Mouse (Mus musculus) kidney, postnatal 0 days (tissue): ENCODE measurements around the gene Cpsf4l. TPM values are rescaled to one million over a fixed set of nuclear protein-coding genes. Genes with fewer than 3 reads are reported as not detected.

ENCODE experiments used
- ATAC-seq: fragments of 200-750 bp; cut with Nextera tagmentation; replicated peaks from 2 replicates; pipeline ENCODE4 v1.8.0; 2017; ENCODE audit warnings: low read depth, moderate number of reproducible peaks, moderate TSS enrichment, moderate library complexity; ENCODE audit not compliant: low FRiP score
- DNase-seq: peaks from one replicate; pipeline ENCODE4 v3.0.0-alpha.2; 2016; ENCODE audit warnings: low spot score
- H3K27ac ChIP-seq: fragments of 300-500 bp; sonication (generic); 2 replicates; pipeline ENCODE4 v1.5.1; 2014; ENCODE audit warnings: mild to moderate bottlenecking
- H3K27me3 ChIP-seq: fragments of 300-500 bp; sonication (generic); 2 replicates; pipeline ENCODE4 v1.6.1; 2014; ENCODE audit warnings: low read length, mixed read lengths; ENCODE audit not compliant: insufficient read depth
- H3K36me3 ChIP-seq: fragments of 300-500 bp; sonication (generic); 2 replicates; pipeline ENCODE4 v1.6.1; 2014; ENCODE audit warnings: low read length, mixed read lengths; ENCODE audit not compliant: insufficient read depth
- H3K4me1 ChIP-seq: fragments of 300-500 bp; sonication (generic); replicated peaks from 2 replicates; pipeline ENCODE4 v1.6.1; 2014; ENCODE audit warnings: antibody characterized with exemption, low read length, mixed read lengths; ENCODE audit not compliant: insufficient read depth
- H3K4me2 ChIP-seq: fragments of 300-500 bp; sonication (generic); 2 replicates; pipeline ENCODE4 v1.6.1; 2014; ENCODE audit warnings: mild to moderate bottlenecking, low read length, moderate library complexity, mixed read lengths
- H3K4me3 ChIP-seq: fragments of 300-500 bp; sonication (generic); replicated peaks from 2 replicates; pipeline ENCODE4 v1.5.1; 2014; ENCODE audit warnings: low read depth, low read length
- H3K9ac ChIP-seq: fragments of 300-500 bp; sonication (generic); 2 replicates; pipeline ENCODE4 v1.6.1; 2014; ENCODE audit warnings: low read depth, low read length
- H3K9me3 ChIP-seq: fragments of 300-500 bp; sonication (generic); replicated peaks from 2 replicates; pipeline ENCODE4 v1.6.1; 2016; ENCODE audit warnings: low read length, inconsistent platforms, mixed read lengths
- CTCF ChIP-seq: IDR thresholded peaks from 2 replicates; pipeline ENCODE4 v1.5.1; 2016; ENCODE audit warnings: antibody characterized with exemption, low read depth, mild to moderate bottlenecking, moderate library complexity
- WGBS: fragments of 180-500 bp; shearing (Covaris S2); extraction: QIAGEN DNeasy Blood & Tissue Kit; methylation state at CpG from one replicate; pipeline ENCODE4 v1.1.7; 2014; 5-methylcytosine and 5-hydroxymethylcytosine counted together
- polyA plus RNA-seq: library from polyadenylated mRNA; unstranded; fragments of >200 nt; fragmentation: Nextera tagmentation; extraction: Ambion mirVana; gene quantifications from 2 replicates; pipeline ENCODE4 v1.2.1, GENCODE M21; 2015

The Cpsf4l gene
- polyA plus RNA-seq, 1 experiment from 2014 or later = 3.9 TPM

DNA sequence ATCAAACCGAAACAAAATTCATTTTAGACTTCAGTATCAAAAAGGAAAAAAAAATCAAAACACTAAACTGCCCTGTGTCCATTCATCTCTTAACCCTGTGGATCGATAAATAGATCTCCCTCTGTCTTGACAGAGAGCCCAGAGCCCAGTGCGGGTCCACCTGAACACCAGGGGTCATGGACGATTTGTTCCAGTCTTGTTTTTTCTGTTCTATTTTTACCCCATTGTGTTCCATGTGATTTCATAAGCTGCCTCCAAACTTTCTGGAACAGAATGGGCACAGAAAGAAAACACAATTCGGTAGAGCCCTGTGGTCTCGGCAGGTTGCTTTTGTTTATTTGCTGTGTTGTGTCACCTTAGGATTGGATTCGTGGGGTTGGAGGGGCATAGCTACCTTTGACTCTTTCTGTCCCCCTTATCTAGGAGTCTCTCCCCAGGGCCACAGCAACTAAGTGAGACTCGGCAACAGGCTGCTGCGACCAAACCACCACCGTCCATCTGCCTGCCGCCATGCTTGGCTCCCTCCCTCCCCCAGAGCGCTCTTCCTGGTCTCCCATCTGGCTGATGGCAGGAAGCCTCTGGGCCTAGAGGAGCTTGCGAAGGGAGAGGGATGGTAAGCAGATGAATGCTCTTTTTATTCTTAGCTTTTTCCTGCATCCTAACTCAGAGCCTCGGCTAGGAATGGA lies 12.7 kb upstream of the Cpsf4l start:
- Histone ChIP-seq H3K27ac (peak overlapping the region; percentile 63), H3K27me3 (no peaks in the 10 kb centered on the region), H3K4me2 (peak overlapping the region; percentile 8; the same call in 1 of the 2 replicates), H3K9ac (no peak overlapping the region), H3K4me1 (peaks cover 21% of the 10 kb centered on the region), H3K36me3 (peaks cover 10% of the 10 kb centered on the region; the same call in 1 of the 2 replicates), H3K4me3 (no peak overlapping the region), H3K9me3 (no peaks in the 10 kb centered on the region)
- no peak for TF ChIP-seq CTCF
- ATAC-seq = no peak
- DNase-seq = no peak
- 55% methylated on average over 14 of the region's 14 CpGs for WGBS

DNA sequence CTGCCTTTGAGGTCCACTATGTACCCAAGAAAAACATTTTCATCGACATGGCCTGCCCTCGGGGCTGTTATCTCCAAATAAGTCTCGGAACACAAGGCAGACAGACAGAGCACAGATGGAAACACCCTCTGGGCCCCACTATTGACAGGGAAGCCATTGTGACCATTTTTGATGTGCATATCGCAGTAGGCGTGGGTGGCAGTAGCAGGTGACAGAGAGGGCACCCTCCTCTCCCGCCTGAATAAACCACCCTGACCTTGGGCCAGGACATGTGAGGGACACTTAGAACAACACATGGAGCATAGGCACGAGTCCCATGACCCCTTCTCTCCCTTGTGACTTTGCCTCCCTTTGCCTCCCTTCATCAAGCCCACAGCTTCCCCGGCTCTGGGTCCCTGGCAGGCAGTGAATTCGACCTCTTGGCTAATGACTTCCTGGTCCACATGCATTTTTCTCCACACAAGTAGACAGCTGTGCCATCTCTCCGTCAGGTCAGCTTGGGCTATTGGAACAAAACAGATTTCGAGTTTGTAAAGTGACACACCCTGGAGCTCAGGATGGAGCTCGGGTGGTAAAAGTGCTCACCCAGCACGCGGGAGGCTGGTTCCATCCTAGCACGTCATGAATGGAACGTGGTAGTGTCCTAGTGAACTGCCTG lies 8.1 kb upstream of the Cpsf4l start:
- DNase-seq (no peak), ATAC-seq (no peak)
- Histone ChIP-seq H3K9me3 (no peaks in the 10 kb centered on the region), H3K27ac (no peak overlapping the region), H3K4me3 (no peak overlapping the region), H3K27me3 (no peaks in the 10 kb centered on the region), H3K4me2 (no peak overlapping the region), H3K36me3 (no peaks in the 10 kb centered on the region), H3K9ac (no peak overlapping the region), H3K4me1 (peaks cover 13% of the 10 kb centered on the region; the same call in 1 of the 2 replicates)
- WGBS = 38% methylated on average over 16 of the region's 16 CpGs
- TF ChIP-seq CTCF = no peak

DNA sequence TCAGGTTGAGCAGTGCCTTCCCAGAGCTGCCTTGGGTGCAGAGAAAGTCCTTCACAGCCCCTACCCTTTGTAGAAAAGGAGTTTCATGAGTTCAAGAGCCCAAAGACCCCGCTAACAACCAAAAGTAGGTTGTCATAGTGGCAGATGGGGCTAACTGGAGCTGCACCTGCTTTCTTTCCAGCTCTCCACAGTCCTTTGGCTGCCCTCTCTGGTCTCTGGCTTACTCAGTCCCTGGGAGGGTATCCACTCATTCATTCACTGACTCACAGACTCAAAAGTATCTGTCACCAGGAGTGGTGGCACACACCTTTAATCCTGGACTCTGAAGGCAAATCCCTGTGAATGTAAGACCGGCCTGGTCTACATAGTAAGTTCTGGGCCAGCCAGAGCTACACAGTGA lies 6.3 kb upstream of the Cpsf4l start:
- TF ChIP-seq CTCF = no peak
- Histone ChIP-seq H3K4me1 (peaks cover 7% of the 10 kb centered on the region; the same call in 1 of the 2 replicates), H3K27ac (no peak overlapping the region), H3K36me3 (no peaks in the 10 kb centered on the region), H3K9me3 (no peaks in the 10 kb centered on the region), H3K4me2 (no peak overlapping the region), H3K4me3 (no peak overlapping the region), H3K9ac (no peak overlapping the region), H3K27me3 (no peaks in the 10 kb centered on the region)
- ATAC-seq (no peak), DNase-seq (no peak)
- 93% methylated on average over 2 of the region's 2 CpGs for WGBS

DNA sequence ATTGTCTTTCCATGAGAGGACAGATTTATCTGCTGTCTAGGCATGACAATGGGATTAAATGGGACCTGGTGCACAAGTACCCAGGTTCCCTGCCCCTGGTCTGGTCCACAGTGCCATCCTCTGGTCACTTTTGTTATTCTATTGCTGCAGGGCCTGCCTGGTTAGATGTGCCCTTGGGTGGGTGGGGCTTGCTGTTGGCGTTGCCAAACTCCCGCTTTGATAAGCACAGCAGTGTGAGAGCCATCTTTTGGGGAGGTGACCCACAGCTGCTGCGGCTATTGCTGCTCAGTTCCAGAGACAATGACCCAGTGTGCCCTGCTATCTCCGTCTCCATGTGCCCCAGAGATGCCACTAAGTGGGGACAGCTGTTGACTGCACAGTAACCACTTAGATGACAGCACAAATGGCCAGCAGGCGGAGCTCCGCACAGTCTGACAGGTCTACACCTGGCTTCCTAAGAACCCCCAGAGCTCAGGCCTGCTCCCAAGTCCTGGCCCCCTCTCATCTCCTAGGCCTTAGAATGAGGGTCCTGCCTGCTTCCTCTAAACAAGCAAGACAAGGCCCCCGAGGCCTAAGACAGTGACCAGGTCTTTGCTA lies 5.4 kb upstream of the Cpsf4l start:
- ATAC-seq = no peak
- whole genome bisulfite sequencing = 68% methylated on average over 7 of the region's 7 CpGs
- Histone ChIP-seq H3K9me3 (no peaks in the 10 kb centered on the region), H3K27me3 (no peaks in the 10 kb centered on the region), H3K4me3 (no peak overlapping the region), H3K4me1 (peaks cover 10% of the 10 kb centered on the region; the same call in 1 of the 2 replicates), H3K9ac (no peak overlapping the region), H3K27ac (no peak overlapping the region), H3K4me2 (no peak overlapping the region), H3K36me3 (no peaks in the 10 kb centered on the region)
- peak; percentile 44 for TF ChIP-seq CTCF
- no peak for DNase-seq

DNA sequence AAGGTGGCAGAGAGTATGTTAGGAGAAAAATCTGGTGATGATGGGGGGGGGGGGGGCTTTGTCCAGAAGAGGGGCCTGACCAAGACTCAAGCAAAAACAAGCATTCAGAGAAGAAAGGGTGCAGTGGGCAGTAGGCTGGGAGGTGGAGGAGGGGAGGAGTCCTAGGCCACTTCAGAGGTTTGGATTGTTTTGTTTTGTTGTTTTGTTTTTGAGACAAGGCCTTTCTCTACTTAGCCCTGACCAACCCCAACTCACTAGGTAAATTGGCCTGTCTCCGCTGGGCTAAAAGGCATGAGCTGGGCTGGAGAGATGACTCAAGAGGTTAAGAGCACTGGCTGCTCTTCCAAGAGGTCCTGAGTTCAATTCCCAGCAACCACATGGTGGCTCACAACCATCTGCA lies 1.2 kb upstream of the Cpsf4l start:
- no peaks in the 10 kb centered on the region for H3K27me3 ChIP-seq
- H3K4me3 ChIP-seq = no peak overlapping the region
- H3K9me3 ChIP-seq = no peaks in the 10 kb centered on the region
- 80% methylated on average over 1 of the region's 1 CpGs for WGBS
- no peak overlapping the region for H3K9ac ChIP-seq
- H3K36me3 ChIP-seq = no peaks in the 10 kb centered on the region
- ATAC-seq (no peak), DNase-seq (no peak)
- H3K4me2 ChIP-seq = no peak overlapping the region
- no peak overlapping the region for H3K27ac ChIP-seq
- TF ChIP-seq CTCF = no peak
- H3K4me1 ChIP-seq = peaks cover 13% of the 10 kb centered on the region; the same call in 1 of the 2 replicates

DNA sequence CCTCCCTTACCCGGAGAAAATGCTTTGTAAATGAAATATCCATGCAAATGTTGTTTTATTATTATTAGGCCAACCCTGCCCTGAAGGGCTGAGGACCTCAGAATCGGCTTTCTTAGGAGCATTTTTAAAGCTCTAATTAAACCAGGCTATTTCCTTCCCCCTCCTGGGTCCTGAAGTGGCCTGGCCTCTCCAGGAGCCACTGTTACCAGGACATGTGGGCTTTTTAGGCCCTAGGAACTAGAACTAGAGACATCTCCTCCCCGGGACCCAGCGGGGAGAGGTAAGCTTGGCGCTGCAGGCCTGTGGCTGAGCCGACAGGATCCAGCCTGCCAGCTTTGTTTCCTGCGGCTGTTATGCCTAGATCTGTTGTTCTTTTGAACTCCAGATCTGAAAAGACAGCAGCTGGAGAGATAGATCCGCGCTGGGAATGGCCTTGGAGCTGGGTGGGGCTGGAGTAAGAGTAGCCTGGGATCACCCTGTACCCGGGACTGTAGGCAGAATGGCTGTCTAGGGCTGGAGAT lies 500 bp upstream of the Cpsf4l start:
- TF ChIP-seq CTCF = no peak
- Histone ChIP-seq H3K27me3 (no peaks in the 10 kb centered on the region), H3K4me2 (peak overlapping the region; percentile 23; the same call in 1 of the 2 replicates), H3K9me3 (no peaks in the 10 kb centered on the region), H3K27ac (peak overlapping the region; percentile 85), H3K36me3 (no peaks in the 10 kb centered on the region), H3K4me1 (peaks cover 13% of the 10 kb centered on the region; the same call in 1 of the 2 replicates), H3K9ac (peak overlapping the region; percentile 46; the same call in 1 of the 2 replicates), H3K4me3 (no peak overlapping the region)
- ATAC-seq (no peak; the same call in 1 of the 2 replicates), DNase-seq (peak; percentile 65)
- 11% methylated on average over 10 of the region's 10 CpGs for WGBS
